Mouse (Mus musculus): ENCODE measurements around the gene Muc5b.

- no peak for TF ChIP-seq POLR2A (IDR thresholded peaks at IDR 0.05; ENCODE audit: borderline replicate concordance, insufficient read depth, low read length)
- no peak for TF ChIP-seq CTCF (IDR thresholded peaks at IDR 0.05; ENCODE audit: borderline replicate concordance, insufficient read depth, low read depth, low read length)
Measured at GRCm38 (mm10) chr7:141817355-141818075, 21.4 kb upstream of the Muc5b start.
